Mouse (Mus musculus) right cerebral cortex, postnatal 14 days (tissue): ENCODE results near the gene Eif4a2.
"Not testable (repeated sequence)": the region's sequence is repeated elsewhere in the genome, so short reads cannot be mapped to it uniquely, and the experiment has no call there.

Source experiments
- DNase-seq: peaks from one replicate; pipeline ENCODE4 v3.0.0; 2022

The Eif4a2 gene

GRCm38 (mm10) chr16:23107231-23107942, at the start of gene Eif4a2:
Gene Eif4a2 (plus strand): TSS chr16:23107444.
- peak; percentile 93 for DNase-seq

DNA sequence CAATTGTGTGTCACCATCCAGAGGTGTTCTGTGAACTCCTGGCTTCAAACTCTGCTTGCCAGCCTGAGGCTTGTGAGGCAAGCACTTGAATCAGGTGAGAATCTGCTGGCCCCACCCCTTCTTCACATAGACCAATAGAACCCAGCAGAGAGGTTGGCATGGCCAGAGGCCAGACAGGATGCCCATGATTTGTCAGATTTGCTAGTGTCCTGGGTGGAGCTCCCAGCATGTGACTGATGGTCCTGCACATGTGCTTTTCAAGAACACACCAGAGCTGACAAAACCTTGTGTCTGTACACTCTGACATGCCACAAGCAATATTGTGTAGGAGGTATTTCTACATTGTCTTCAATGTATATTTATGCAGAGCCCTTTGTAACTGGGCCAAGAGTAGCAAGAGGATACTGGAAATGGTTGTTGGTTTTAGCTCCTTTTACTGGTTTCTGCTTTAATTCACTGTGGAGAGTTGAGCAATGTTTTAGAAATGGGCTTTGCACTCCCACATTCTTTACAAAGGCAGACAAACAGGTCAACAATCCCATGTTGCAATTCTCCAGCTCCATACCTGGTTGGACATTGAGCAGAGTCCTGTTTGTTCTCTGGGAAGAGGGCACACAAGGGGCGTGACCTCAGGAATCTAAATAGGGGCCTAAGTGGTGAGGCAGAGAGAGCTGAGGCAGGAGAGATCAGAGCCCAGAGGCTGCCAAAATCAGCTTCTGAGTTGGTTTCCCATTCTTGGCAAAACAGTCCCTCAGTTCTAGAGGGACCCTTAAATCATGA, 49.4 kb upstream of the Eif4a2 start, which contains the start of gene Kng1:
Kng1 (plus strand) TSS at position 198 of the 780 bp plus-strand sequence.
- not testable (repeated sequence) for DNase-seq

- DNase-seq: not testable (repeated sequence)
Measured at GRCm38 (mm10) chr16:23059630-23060029, 47.6 kb upstream of the Eif4a2 start.

- not testable (repeated sequence) for DNase-seq
Measured at GRCm38 (mm10) chr16:23060781-23061325, 46.4 kb upstream of the Eif4a2 start.

DNA sequence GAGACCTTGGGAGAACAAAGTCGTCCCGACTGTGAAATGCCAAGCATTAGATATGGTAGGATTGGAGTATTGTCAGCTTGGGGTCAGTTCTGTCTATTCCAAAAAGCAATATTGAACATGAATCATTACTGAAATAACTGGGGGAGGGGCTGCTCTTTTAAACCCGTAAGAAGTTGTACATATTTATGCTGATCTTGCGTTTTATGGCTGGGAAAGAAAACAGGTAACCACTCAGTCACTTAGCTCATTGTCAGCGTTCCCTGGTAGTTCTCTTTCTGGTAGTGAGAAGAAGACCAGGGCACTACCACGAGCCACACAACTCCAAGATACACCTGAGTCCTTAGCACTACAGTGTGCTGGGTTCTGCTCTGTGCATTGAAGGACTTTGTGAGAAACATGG, 29.7 kb upstream of the Eif4a2 start:
- DNase-seq: not testable (repeated sequence)

DNA sequence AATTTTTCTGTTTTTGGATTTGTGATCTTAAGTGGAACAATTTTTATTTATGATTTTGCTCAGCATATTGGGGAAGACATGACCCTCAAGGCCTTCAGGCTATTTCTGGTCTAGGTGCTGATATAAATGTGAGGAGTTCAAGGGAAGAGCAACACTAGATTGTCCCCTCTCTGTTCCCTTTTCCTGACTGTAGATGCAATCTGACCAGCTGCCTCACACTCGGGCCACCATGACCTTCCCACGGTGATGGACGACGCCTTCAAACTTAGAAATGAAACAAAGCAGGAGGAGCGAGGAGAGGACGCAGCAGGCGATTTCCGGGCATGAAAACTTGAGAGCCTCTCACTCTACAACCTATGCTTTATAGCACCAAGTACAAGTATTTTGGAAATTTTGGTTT, 20.1 kb upstream of the Eif4a2 start:
- not testable (repeated sequence) for DNase-seq

- DNase-seq: not testable (repeated sequence)
Measured at GRCm38 (mm10) chr16:23087712-23088111, 19.5 kb upstream of the Eif4a2 start.

DNA sequence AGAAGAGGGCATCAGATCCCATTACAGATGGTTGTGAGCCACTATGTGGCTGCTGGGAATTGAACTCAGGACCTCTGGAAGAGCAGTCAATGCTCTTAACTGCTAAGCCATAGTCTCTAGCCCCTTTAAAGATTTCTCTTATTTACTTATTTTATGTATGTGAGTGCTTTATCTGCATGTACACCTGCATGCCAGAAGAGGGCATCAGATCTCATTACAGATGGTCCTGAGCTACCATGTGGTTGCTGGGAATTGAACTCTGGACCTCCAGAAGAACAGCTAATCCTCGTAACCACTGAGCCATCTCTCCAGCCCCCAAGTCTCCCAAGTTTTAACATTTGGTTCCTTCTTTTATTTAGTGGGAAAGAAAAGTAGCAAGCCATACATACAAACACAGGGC, 18.8 kb upstream of the Eif4a2 start:
- not testable (repeated sequence) for DNase-seq

DNA sequence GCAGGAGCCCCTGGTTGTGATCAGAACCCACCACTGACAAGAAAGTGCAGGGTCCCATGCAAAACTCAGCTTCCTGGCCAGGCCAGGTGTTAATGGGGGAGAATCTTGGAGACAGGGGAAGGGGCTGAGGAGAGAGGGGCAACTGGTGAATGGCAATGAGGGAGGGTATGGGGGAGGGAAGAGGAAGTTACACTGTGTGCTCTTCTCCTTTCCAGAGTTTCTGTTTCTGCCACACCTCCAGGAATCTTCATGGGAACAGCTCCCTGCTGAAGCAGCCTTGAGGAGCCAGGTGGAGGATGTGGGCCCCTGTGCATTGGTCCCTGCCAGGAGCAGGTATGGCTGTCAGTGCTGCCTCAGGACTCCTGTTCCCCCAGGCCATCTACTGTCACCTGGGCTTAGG, 15.9 kb upstream of the Eif4a2 start:
- DNase-seq: not testable (repeated sequence)

- DNase-seq: no peak
Measured at GRCm38 (mm10) chr16:23093321-23093953, 13.8 kb upstream of the Eif4a2 start.

- no peak for DNase-seq
Measured at GRCm38 (mm10) chr16:23094136-23094535, 13.1 kb upstream of the Eif4a2 start.

GRCm38 (mm10) chr16:23095581-23095980, 11.7 kb upstream of the Eif4a2 start:
- not testable (repeated sequence) for DNase-seq

DNA sequence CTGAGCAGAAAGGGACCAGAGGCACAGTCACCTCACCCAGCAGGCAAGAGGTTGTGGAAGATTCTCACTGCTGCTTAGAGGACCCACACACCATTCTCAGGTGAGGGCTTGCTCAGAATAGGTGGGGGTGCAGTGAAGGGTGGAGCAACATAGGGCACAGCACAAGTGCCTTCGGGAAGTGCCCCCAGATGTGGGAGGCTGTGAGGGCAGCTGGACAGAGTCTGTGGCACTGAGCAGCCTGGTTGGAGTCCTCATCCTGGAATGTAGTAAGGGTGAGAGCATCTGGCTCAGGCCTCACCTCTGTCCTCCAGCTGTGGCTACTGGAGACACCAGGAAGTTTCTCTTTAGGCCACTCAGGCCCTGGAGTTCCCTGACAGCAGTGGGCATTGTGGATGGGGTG, 10.4 kb upstream of the Eif4a2 start:
- DNase-seq: not testable (repeated sequence)

DNA sequence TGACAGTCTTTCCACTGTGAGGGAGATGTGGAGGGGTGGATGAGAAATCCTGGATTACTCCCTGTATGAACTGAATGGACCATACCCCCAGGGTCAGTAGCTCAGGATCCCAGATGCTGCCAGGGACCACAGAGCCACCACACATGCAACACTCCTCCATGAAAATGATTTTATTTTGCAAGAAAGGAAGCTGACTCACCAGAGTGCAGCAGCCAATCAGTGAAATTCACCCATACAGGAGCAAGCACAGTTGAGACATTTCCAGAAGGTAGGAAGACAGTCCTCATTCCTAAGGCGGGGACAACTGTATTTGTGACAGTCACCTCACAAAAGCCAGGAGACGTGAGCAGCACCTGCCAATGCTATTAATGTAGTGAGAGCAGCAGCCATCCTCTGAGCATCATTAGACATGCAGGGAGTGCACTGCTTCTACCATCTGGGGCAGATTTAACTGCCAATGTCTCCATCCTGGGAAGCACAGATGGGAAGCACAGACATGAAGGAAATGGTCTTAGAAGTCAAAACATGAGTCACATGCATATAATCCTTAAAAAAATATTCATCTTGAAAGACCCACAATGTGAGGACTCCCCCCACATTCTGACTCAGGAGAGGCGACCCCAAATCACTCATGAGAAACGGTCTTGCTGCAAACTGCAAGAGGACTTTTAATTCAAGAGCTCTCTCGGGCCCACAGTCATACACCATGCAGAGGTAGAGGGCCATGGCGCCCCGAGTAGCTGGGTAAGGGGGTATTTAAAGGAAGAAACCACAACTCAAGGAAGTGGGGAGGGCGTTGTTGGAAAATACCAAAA, 9.7 kb upstream of the Eif4a2 start:
- DNase-seq: not testable (repeated sequence)

- not testable (repeated sequence) for DNase-seq
Measured at GRCm38 (mm10) chr16:23098105-23098452, 9.2 kb upstream of the Eif4a2 start.

DNA sequence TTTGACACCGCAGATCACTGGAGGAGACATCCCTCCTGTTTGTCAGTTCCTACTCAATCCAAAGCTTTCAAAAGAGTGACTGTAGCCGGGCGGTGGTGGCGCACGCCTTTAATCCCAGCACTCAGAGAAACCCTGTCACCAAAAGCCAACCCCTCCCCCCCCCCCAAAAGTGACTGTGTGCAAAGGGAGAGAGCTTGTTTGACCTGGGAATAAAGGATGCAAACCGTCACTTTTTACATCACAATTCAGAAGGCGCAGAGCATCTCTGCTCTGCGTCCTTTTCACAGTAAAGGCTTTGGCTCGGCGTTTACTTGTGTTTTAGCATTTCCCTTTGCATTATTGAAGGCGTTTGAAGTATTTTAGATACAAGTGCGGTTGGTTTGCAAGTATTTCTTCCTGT, 7.6 kb upstream of the Eif4a2 start:
- no peak for DNase-seq

DNA sequence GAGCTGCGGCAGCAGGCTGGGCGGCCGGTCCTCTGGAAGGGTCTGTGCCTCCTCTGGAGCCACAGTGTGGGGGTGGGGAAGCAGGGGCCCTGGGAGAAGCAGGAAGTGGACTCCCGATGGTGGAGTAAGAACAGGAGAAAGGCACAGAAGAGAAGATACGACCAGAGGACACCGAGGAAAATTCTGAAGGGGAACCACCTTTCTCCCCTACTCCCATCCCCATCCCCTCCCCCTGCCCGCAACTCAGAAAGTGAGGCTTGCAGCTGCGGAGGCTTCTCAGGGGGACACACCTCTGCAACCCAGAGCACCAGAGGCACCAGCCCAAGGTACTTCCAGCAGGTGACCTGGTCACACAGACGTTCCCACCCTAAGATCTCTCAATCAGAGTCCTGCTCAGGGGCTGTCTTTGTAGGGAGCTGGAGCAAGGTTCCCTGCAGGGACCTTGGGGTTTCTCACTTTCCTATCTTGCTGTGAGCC, 7.1 kb upstream of the Eif4a2 start:
- DNase-seq: no peak

DNA sequence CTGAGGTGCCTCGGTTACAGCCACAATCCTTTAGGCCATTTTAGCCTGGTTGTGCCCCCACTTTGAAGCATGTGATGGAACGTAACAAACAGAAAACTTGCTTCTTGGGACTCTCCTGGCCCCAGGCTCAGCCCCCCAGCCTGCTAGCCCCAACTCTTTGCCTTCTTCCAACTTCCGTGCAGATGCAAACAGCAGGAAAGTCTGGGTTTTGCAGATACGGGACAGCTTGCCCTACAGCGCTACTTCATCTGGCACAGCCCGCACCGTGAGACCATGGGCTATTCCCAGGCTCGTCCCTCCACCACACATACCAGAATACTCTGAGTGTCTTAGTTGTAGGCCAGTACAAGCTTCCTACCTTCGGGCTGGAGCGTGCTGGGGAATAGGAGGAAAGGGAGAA, 6.6 kb upstream of the Eif4a2 start:
- no peak for DNase-seq

DNA sequence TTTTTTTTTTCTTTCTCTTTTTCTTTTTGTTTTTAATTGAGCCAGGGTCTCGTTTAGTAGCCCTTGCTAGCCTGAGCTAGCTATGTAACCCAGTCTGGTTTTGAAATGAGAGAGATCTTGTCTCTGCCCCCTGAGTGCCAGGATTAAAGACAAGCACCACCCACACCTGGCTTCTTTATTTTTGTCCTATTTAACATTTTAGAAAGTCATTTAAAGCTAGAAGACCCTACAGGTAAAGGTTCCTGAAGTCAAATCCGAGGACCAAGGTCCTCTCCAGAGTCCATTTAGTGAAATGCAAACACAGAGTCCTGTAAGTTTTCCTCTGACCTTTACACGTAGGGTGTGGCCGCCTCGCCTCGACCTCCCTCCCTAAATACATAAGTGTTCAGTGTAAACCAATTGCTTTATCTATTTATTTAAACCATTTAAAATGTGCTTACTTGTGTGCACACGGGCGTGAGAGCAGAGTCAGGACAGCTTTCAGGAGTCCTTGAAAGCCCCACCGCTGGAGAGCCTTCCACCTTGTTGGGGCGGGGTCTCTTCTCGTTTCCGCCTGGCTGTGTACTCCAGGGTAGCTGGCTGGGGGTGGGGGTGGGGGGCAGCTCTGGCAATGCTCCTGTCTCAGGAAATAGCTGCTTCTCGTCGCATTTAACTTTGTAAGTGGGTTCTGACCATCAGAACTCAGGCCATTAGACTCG, 4.8 kb upstream of the Eif4a2 start:
- DNase-seq: no peak

DNA sequence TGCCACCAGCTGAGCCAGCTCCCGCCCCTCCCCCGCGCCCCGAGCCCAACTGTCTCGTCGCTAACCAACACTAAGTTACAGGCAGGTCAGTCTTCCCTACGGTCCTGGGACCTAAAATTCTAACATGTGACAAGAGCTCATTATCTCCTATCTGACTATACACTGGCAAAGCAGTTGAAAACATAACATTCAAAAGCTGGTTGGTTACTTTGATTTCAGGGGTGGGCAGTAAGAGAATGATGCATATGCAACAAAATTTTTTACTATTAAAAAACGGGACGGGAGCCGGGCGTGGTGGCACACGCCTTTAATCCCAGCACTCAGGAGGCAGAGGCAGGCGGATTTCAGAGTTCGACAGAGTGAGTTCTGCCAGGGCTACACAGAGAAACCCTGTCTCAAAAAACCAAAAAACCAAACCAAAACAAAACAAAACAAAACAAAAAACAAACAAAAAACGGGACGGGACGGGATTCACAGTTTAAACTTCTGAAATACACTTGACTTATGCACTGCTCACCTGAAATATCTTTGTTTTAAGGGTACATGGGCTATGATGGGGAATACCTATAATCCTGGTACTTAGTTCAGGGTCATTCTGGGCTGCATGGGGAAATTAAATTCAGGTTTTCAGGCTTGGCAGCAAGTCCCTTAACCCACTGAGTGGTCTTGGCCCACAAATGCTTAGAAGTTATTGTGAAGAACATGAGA, 4.1 kb upstream of the Eif4a2 start:
- no peak for DNase-seq

DNA sequence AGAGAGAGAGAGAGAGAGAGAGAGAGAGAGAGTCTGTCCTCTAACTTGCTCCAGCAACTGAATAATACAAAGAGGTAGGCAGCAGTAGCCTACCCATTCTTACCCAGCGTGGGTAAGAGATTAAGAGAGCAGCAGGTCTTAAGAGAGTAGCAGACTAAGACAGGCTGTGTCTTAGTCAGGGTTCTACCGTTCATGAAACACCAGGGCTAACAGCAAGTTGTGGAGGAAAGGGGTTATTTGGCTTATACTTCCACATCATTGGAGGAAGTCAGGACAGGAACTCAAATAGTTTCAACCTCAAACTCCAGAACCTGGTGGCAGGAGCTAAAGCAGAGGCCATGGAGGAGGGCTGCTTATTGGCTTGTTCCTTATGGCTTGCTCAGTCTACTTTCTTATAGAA, 3.4 kb upstream of the Eif4a2 start:
- no peak for DNase-seq
